Mouse (Mus musculus) mouse embryonic stem cell (cell line): ENCODE results near the gene Ift22.

Source experiments
- in situ Hi-C, 2 experiments: fragments of 300-500 bp; cut with MboI; formaldehyde crosslinking; loops; 1 replicate in 1 of 2; 3 replicates in 1 of 2; pipeline ENCODE4 v1.14.3; 2019 to 2020; ENCODE audit warnings: low sequenced_read_pairs in 2 of 2, low pct_unique_long_range_greater_than_20kb in 1 of 2, mixed read lengths in 1 of 2; ENCODE audit not compliant: unreplicated experiment in 1 of 2

Ift22 gene

DNA sequence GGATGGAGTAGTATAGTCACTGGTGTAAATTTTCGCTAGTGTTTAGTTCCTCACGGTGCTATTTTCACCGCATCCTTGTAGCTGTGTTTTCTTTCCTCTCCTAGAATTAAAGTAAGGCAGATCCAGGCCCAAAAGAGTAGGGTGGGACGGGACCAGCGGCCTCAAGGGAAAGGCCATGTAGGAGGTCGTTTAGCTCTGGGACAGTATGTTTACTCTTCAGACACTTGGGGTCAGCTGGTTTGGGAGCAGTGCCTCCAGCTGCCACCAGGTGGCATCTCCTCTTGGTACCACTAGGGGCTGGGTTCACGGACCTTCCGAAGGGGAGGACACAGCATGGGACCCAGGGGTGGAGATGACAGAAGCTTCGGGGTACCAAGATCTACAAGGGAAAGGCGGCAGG is 54.6 kb downstream of the Ift22 start:
- in situ Hi-C loops: no loop called here

- in situ Hi-C loops: no loop called here
Measured at GRCm38 (mm10) chr5:136962966-136963540, 55.1 kb downstream of the Ift22 start.
